8 mouse cellular contexts compared by ENCODE assay signal in genomic region chr4:101392229-101392628, GRCm38 (mm10). TPM values are rescaled to one million over a fixed set of nuclear protein-coding genes. Genes with fewer than 3 reads are reported as not detected.
DNase-seq lines count a peak whose midpoint lies in the region; ATAC-seq and TF ChIP-seq lines count a peak whose summit lies in the region.

No protein-coding gene starts in this region.

- H3K9me3 ChIP-seq in intestine, embryonic 14.5 days (ENCODE audit: control insufficient read depth, low read length), result no peaks in the 10 kb centered on the region
- no peaks in the 10 kb centered on the region for H3K9me3 ChIP-seq in intestine, embryonic 15.5 days
- no peaks in the 10 kb centered on the region for H3K9me3 ChIP-seq in ES-E14 (ENCODE audit: control insufficient read depth, insufficient read depth, low read depth, low read length)
- H3K9me3 ChIP-seq in lung, embryonic 14.5 days (ENCODE audit: low read depth, low read length), result no peaks in the 10 kb centered on the region

- no peak overlapping the region for H3K9ac ChIP-seq in intestine, embryonic 14.5 days (ENCODE audit: low read length)
- H3K9ac ChIP-seq in intestine, embryonic 15.5 days, result no peak overlapping the region
- no peak overlapping the region for H3K9ac ChIP-seq in ES-E14 (ENCODE audit: insufficient read depth, low read depth, low read length, poor library complexity, severe bottlenecking)
- no peak overlapping the region for H3K9ac ChIP-seq in lung, embryonic 14.5 days

- H3K4me1 ChIP-seq in intestine, embryonic 14.5 days (replicated peaks; ENCODE audit: control insufficient read depth, insufficient read depth, low read length), result no peaks in the 10 kb centered on the region
- H3K4me1 ChIP-seq in intestine, embryonic 15.5 days (replicated peaks), result no peaks in the 10 kb centered on the region
- H3K4me1 ChIP-seq in ES-E14 (ENCODE audit: control insufficient read depth in 2 of 2, insufficient read depth in 2 of 2, low read length in 2 of 2, poor library complexity in 1 of 2), result peaks cover 5 to 23% of the 10 kb centered on the region in 2 experiments
- H3K4me1 ChIP-seq in lung, embryonic 14.5 days (ENCODE audit: insufficient read depth), result peaks cover 8% of the 10 kb centered on the region

- H3K4me3 ChIP-seq in intestine, embryonic 14.5 days (ENCODE audit: low read depth, low read length), result no peak overlapping the region
- H3K4me3 ChIP-seq in intestine, embryonic 15.5 days (replicated peaks), result no peak overlapping the region
- no peak overlapping the region for H3K4me3 ChIP-seq in ES-E14 (ENCODE audit: insufficient read depth in 1 of 2, low read depth in 1 of 2, low read length in 2 of 2, poor library complexity in 1 of 2, severe bottlenecking in 1 of 2)
- H3K4me3 ChIP-seq in lung, embryonic 14.5 days (ENCODE audit: low read depth, low read length), result no peak overlapping the region

- no peaks in the 10 kb centered on the region for H3K36me3 ChIP-seq in intestine, embryonic 14.5 days (ENCODE audit: control insufficient read depth, insufficient read depth, low read length)
- H3K36me3 ChIP-seq in intestine, embryonic 15.5 days, result no peaks in the 10 kb centered on the region
- no peaks in the 10 kb centered on the region for H3K36me3 ChIP-seq in ES-E14 (ENCODE audit: control insufficient read depth, insufficient read depth, low read length, poor library complexity, severe bottlenecking)
- no peaks in the 10 kb centered on the region for H3K36me3 ChIP-seq in lung, embryonic 14.5 days (ENCODE audit: insufficient read depth)

- H3K27me3 ChIP-seq in intestine, embryonic 14.5 days (replicated peaks; ENCODE audit: control insufficient read depth, insufficient read depth, low read length), result no peaks in the 10 kb centered on the region
- no peaks in the 10 kb centered on the region for H3K27me3 ChIP-seq in intestine, embryonic 15.5 days (replicated peaks)
- H3K27me3 ChIP-seq in lung, embryonic 14.5 days (ENCODE audit: insufficient read depth, low read length), result no peaks in the 10 kb centered on the region

- peak; percentile 58 for DNase-seq in intestine, embryonic 14.5 days (ENCODE audit: low spot score)
- peak; percentile 71 for DNase-seq in ES-E14 (ENCODE audit: low read depth, low spot score)
- peak; percentile 61 for DNase-seq in brain, adult 2 months (ENCODE audit: low read depth, low spot score)
- DNase-seq in gastrocnemius, postnatal 14 days, result peak; percentile 26
- peak; percentile 65 for DNase-seq in lung, embryonic 14.5 days
- DNase-seq in thymus, postnatal 4 days, result peak; percentile 79

- WGBS in intestine, embryonic 14.5 days, result 49% methylated on average over 2 of the region's 2 CpGs
- 50% methylated on average over 2 of the region's 2 CpGs for WGBS in intestine, embryonic 15.5 days
- WGBS in lung, embryonic 14.5 days, result 43% methylated on average over 2 of the region's 2 CpGs

- TF ChIP-seq CTCF in lung, embryonic 14.5 days (IDR thresholded peaks at IDR 0.05; ENCODE audit: low read depth), result peak; percentile 71

- no peak overlapping the region for H3K4me2 ChIP-seq in intestine, embryonic 14.5 days (ENCODE audit: low read length)
- H3K4me2 ChIP-seq in intestine, embryonic 15.5 days (replicated peaks), result no peak overlapping the region
- H3K4me2 ChIP-seq in lung, embryonic 14.5 days, result no peak overlapping the region

- no peak overlapping the region for H3K27ac ChIP-seq in intestine, embryonic 14.5 days (ENCODE audit: low read depth)
- H3K27ac ChIP-seq in intestine, embryonic 15.5 days, result no peak overlapping the region
- no peak overlapping the region for H3K27ac ChIP-seq in ES-E14 (ENCODE audit: insufficient read depth, low read depth, low read length, poor library complexity, severe bottlenecking)
- no peak overlapping the region for H3K27ac ChIP-seq in lung, embryonic 14.5 days (ENCODE audit: low read depth)

- intact Hi-C loops in gastrocnemius, postnatal 14 days (cut with DNase I; ENCODE audit: low total_unique reads), result loop anchor here (5.0 kb wide), 1 partner anchor 65 kb away; no protein-coding TSS in a partner anchor

- in situ Hi-C loops in ES-E14 (cut with MboI; ENCODE audit: low sequenced_read_pairs in 2 of 2, unreplicated experiment in 2 of 2), result no loop called here

- no peak for ATAC-seq in intestine, embryonic 14.5 days (replicated peaks; ENCODE audit: low FRiP score, low TSS enrichment, low read depth)
- ATAC-seq in intestine, embryonic 15.5 days, result no peak
- no peak for ATAC-seq in lung, embryonic 14.5 days (ENCODE audit: insufficient read depth)
- no peak; the same call in 1 of the 2 replicates for ATAC-seq in megakaryocyte-erythroid progenitor cell, adult 5-6 weeks (replicated peaks; ENCODE audit: low FRiP score, low TSS enrichment, poor library complexity, severe bottlenecking)

TF ChIP-seq in ES-E14, 5 proteins besides CTCF, POLR2A, EP300 and RAD21:
- TF ChIP-seq HCFC1 (IDR thresholded peaks at IDR 0.05; ENCODE audit: borderline replicate concordance, insufficient read depth, low read length) (no peak), CHD2 (IDR thresholded peaks at IDR 0.05; ENCODE audit: low read depth, low read length) (no peak), MAFK (IDR thresholded peaks at IDR 0.05; ENCODE audit: insufficient read depth, low read depth, low read length) (no peak), ZNF384 (IDR thresholded peaks at IDR 0.05; ENCODE audit: low read depth, low read length) (no peak), ZC3H11A (IDR thresholded peaks at IDR 0.05; ENCODE audit: borderline replicate concordance, low read depth, low read length) (peak; percentile 61; the same call in 1 of the 2 replicates)

RNA-seq across cellular contexts. Expression of gene Ak4, which starts 26.8 kb away (rescaled TPM):
- 9.5 and 11.1 TPM in 2 replicates for polyA plus RNA-seq in intestine, embryonic 14.5 days (2014; fragmentation: Nextera tagmentation; extraction: Ambion mirVana)
- polyA plus RNA-seq in intestine, embryonic 15.5 days (2015; fragmentation: Nextera tagmentation; extraction: Ambion mirVana), result 19.4 and 25.1 TPM in 2 replicates
- 46.6 and 48.1 TPM in 2 replicates for total RNA-seq in ES-E14 (2012; rRNA removed)
- total RNA-seq in gastrocnemius, postnatal 14 days (2021), result 1 to 10 TPM; 3.4 to 4.9 TPM
- polyA plus RNA-seq in lung, embryonic 14.5 days (2014; fragmentation: Nextera tagmentation; extraction: Ambion mirVana), result 5.2 and 5.9 TPM in 2 replicates
- 0.07 TPM in 1 of 2 replicates, not detected in the other for total RNA-seq in megakaryocyte-erythroid progenitor cell, adult 5-6 weeks (2014; fragmentation: Nextera tagmentation)
- total RNA-seq in megakaryocyte-erythroid progenitor cell, adult 5-6 weeks (2017), result 0.61 and 1.9 TPM in 2 replicates

Comparison
In these comparisons a context has a peak if more than half of its experiments do, and no peak if none do; other contexts are left out.
1. DNase-seq: peak in every context shown above with its lines; median percentile 79 in thymus, postnatal 4 days; 71 in ES-E14; 65 in lung, embryonic 14.5 days; 61 in brain, adult 2 months; 58 in intestine, embryonic 14.5 days; 26 in gastrocnemius, postnatal 14 days.